Mouse (Mus musculus) thymus, adult 2 months (tissue): ENCODE measurements around the gene Grin1. TPM values are rescaled to one million over a fixed set of nuclear protein-coding genes. Genes with fewer than 3 reads are reported as not detected.

Experiments
- DNase-seq: peaks from one replicate; pipeline ENCODE4 v3.0.0; 2021
- H3K27ac ChIP-seq: fragments of 200-500 bp; 2 replicates; pipeline ENCODE4 v1.5.1; 2012; ENCODE audit warnings: low read length, control low read depth; ENCODE audit not compliant: control insufficient read depth, insufficient read depth
- H3K27me3 ChIP-seq: fragments of 200-500 bp; 2 replicates; pipeline ENCODE4 v1.6.1; 2012; ENCODE audit warnings: mild to moderate bottlenecking, low read length, moderate library complexity, mixed read lengths; ENCODE audit not compliant: control insufficient read depth, insufficient read depth
- H3K36me3 ChIP-seq: fragments of 200-500 bp; 2 replicates; pipeline ENCODE4 v1.6.1; 2012; ENCODE audit warnings: mild to moderate bottlenecking, low read length, moderate library complexity; ENCODE audit not compliant: control insufficient read depth, insufficient read depth
- H3K4me1 ChIP-seq: fragments of 200-500 bp; replicated peaks from 2 replicates; pipeline ENCODE4 v1.6.1; 2012; ENCODE audit warnings: low read length; ENCODE audit not compliant: control insufficient read depth, insufficient read depth
- H3K4me3 ChIP-seq: fragments of 200-500 bp; 2 replicates; pipeline ENCODE4 v1.5.1; 2012; ENCODE audit warnings: mild to moderate bottlenecking, low read length, control low read depth, moderate library complexity; ENCODE audit not compliant: control insufficient read depth, insufficient read depth
- CTCF ChIP-seq: fragments of 200-500 bp; IDR thresholded peaks from 2 replicates; pipeline ENCODE4 v1.5.1; 2012; ENCODE audit warnings: mild to moderate bottlenecking, control low read depth, low read length, moderate library complexity, borderline replicate concordance; ENCODE audit not compliant: control insufficient read depth, poor library complexity, insufficient read depth; ENCODE audit errors: extremely low read depth
- POLR2A ChIP-seq: fragments of 200-500 bp; IDR thresholded peaks from 2 replicates; pipeline ENCODE4 v1.6.1; 2012; ENCODE audit warnings: mild to moderate bottlenecking, low read length, control low read depth, moderate library complexity; ENCODE audit not compliant: control insufficient read depth, poor library complexity, insufficient read depth; ENCODE audit errors: extremely low read depth
- WGBS: fragments of 180-500 bp; shearing (Covaris S2); methylation state at CpG from one replicate; pipeline ENCODE4 v1.1.7; 2018; 5-methylcytosine and 5-hydroxymethylcytosine counted together
- polyA plus RNA-seq: library from polyadenylated mRNA; depleted of rRNA; stranded (reverse); fragments of >200 nt; gene quantifications from 2 replicates; pipeline ENCODE4 v1.2.3, GENCODE M21; 2012

Gene Grin1
- polyA plus RNA-seq, 1 experiment, result 0.50 TPM

DNA sequence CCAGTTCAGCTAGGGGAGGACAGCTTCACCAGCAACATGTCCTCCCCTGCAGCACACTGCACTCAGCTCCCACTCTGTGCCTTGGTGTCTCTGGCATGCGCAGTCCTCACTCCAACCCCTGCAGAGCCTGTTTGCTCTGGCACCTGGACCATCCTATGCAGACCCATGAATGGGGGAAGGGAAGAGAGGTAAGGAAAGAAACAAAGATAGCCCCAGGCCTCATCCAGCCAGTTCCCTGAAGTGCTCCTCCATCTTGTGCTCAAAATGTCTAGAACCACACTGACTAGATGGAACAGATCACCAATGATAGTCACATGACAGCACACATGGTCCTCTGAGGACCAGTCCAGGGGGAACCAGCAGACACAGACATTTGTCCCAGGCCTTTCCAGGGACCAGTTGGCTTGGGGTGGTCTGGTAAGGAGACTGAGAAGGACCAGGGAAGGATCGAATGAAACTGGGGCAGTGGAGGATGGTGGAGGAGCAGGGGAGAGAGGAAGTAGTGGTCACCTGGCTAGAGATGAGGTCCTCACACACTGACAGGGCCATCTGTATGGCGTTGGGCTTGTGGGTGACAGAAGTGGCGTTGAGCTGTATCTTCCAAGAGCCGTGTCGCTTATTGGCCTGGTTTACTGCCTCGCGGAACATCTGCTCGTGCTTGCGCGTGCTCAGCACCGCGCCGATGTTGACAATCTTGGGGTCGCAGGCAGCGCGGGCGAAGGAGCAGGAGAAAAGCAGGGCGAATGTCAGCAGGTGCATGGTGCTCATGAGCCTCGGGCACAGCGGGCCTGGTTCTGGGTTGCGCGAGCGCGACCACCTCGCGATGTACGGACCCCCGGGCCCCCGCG is 644 bp downstream of the Grin1 start:
- DNase-seq, result no peak
- H3K4me1 ChIP-seq, result peaks cover 8% of the 10 kb centered on the region
- WGBS, result 9% methylated on average over 31 of the region's 31 CpGs
- H3K27me3 ChIP-seq, result no peaks in the 10 kb centered on the region; the same call in 1 of the 2 replicates
- no peak for TF ChIP-seq CTCF
- TF ChIP-seq POLR2A, result no peak
- H3K27ac ChIP-seq, result no peak overlapping the region
- no peaks in the 10 kb centered on the region for H3K36me3 ChIP-seq
- H3K4me3 ChIP-seq, result no peak overlapping the region

DNA sequence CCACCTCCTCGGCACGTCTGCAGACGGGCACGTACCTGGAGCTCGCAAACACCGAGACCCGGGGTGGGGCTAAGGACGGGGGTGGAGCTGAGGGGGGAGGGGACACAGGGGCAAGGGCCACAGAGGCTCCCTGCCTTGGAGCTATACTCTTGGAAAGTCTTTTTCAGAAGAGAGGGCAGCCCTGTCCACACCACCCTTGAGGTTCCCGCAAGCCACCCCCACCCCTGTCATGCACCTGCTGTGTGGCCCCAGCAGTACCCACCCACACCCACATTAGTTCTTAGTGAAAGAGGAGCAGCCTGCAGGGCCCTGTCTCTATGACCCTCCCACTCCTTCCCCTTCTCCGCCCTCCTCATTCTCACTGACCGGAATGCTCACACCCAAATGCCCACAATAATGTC is 7.5 kb downstream of the Grin1 start:
- no peak for TF ChIP-seq POLR2A
- TF ChIP-seq CTCF, result no peak
- no peak overlapping the region for H3K4me3 ChIP-seq
- H3K4me1 ChIP-seq, result no peaks in the 10 kb centered on the region
- peaks cover 9% of the 10 kb centered on the region; the same call in 1 of the 2 replicates for H3K27me3 ChIP-seq
- H3K36me3 ChIP-seq, result no peaks in the 10 kb centered on the region
- no peak overlapping the region for H3K27ac ChIP-seq
- DNase-seq, result no peak
- WGBS, result 9% methylated on average over 11 of the region's 11 CpGs

DNA sequence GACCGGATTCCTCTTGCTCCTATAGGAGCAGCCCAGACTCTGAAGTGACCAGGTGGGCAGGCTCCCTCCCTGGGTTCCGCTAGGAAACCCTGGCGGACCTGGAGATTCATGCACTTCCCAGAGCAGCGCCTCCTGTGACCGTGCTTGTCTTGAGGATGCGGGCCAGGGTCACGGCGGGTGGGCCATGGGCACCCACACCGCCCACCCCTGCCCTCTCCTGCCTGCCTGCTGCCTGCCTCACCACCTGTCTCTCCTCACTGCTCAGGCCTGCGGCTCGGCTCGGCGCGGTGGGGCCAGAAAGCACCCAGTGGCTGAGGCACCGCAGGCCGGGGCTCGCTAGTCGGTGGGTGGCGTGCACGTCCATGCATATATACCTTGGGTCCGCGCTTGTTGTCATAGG is 8.0 kb downstream of the Grin1 start:
- WGBS, result 6% methylated on average over 22 of the region's 22 CpGs
- no peak overlapping the region for H3K27ac ChIP-seq
- H3K36me3 ChIP-seq, result no peaks in the 10 kb centered on the region
- no peaks in the 10 kb centered on the region for H3K4me1 ChIP-seq
- TF ChIP-seq POLR2A (no peak), CTCF (no peak)
- peaks cover 9% of the 10 kb centered on the region; the same call in 1 of the 2 replicates for H3K27me3 ChIP-seq
- DNase-seq, result no peak
- H3K4me3 ChIP-seq, result no peak overlapping the region

DNA sequence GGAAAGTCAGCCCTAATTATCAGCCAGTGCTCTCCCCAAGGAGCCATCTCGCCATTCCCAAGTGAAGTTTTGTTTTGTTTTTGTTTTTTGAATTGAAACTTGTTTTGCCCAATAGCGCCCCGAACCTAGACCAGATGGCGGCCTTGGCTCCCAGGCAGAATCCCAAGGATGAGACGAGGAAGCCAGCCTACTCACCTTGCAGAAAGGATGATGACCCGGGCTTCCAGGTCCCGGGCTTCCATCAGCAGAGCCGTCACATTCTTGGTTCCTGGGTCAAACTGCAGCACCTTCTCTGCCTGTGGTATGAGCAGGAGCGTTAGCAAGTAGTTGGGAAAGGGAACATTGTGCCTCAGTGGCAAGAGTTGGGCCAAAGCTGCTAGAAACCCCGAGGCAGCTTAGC is 8.8 kb downstream of the Grin1 start:
- Histone ChIP-seq H3K4me3 (no peak overlapping the region), H3K27me3 (peaks cover 9% of the 10 kb centered on the region; the same call in 1 of the 2 replicates), H3K27ac (no peak overlapping the region), H3K4me1 (peaks cover 2% of the 10 kb centered on the region), H3K36me3 (no peaks in the 10 kb centered on the region)
- TF ChIP-seq CTCF (no peak), POLR2A (no peak)
- DNase-seq, result no peak
- 60% methylated on average over 10 of the region's 10 CpGs for WGBS

DNA sequence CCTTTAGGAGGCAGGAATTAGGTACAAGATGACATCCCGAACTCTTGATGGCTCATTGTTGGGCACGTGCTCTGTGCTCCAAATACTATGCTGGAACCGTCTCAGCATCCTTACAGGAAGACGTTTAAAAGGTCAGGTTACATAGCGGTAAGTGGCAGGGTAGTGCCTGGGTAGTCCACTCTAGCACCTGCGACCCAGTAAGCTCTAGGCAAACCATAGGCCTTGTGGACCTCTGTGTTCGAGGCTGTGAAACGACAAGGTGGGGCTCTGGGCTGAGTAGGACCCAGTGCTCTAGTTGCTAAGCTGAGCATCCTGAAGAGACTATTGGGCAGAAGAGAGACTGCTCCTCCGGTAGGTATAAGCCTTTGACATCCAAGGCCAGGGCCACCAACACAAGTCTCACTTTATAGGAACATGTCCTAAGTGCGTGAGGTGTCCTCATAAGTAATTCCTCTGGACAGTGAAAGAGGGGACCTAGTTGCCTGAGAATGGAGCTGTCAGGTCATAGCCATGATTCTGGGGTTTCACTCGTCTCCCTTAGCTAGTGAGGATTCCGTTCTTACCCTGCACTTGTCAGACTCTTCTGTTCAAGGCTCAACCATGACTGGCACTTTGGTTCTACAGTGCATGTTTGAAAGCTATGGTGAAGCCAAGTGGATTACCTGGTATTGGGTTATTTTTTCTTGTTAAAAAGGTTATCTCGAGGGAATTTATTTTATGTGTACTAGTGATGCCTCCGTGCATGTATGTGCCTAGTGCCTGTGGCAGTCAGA is 13.2 kb downstream of the Grin1 start:
- 56% methylated on average over 14 of the region's 14 CpGs for WGBS
- peaks cover 8% of the 10 kb centered on the region; the same call in 1 of the 2 replicates for H3K27me3 ChIP-seq
- H3K4me1 ChIP-seq, result peaks cover 5% of the 10 kb centered on the region
- DNase-seq, result no peak
- no peak overlapping the region for H3K4me3 ChIP-seq
- no peaks in the 10 kb centered on the region for H3K36me3 ChIP-seq
- H3K27ac ChIP-seq, result no peak overlapping the region
- no peak for TF ChIP-seq CTCF
- no peak for TF ChIP-seq POLR2A
